In the genomic region with DNA sequence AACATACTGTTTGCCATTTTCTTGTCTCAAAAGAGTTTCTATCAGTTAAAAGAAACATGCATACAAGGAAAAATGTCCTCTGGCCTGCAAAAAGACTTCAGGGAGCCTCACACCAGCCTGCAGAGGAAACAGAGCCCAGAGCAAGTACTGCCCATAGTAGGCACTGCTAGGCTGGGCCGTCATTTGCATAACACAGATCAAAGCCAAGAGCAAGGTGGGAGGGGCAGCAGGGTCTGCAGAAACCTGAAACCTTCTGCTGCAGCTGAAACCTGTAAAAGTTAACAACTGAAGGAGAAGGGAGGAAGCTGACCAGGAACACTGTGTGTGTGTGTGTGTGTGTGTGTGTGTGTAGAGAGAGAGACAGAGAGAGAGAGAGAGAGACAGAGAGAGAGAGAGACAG, we compare ENCODE assay signal across 26 mouse cellular contexts.
DNase-seq lines count a peak whose midpoint lies in the region; ATAC-seq and TF ChIP-seq lines count a peak whose summit lies in the region.
"Had no signal": no experiment of that assay in that cellular context is flagged by ENCODE, and none has a peak within 500 bp of the region (broad histone marks: within the 10 kb centered on the region; RNA-seq: fewer than 3 reads in every experiment).

No protein-coding gene starts in this region.

- TF ChIP-seq CTCF in kidney, postnatal 0 days (IDR thresholded peaks at IDR 0.05; ENCODE audit: low read depth), result no peak

- no peak overlapping the region for H3K4me3 ChIP-seq in kidney, postnatal 0 days (replicated peaks; ENCODE audit: low read depth, low read length)
- H3K4me3 ChIP-seq: embryonic facial prominence, embryonic 12.5 days; forebrain, embryonic 12.5 days; gastrocnemius, adult 2 months; heart, embryonic 10.5 days; limb, embryonic 13.5 days; liver, embryonic 12.5 days; midbrain, embryonic 12.5 days had no signal

- H3K9ac ChIP-seq in kidney, postnatal 0 days (ENCODE audit: low read depth, low read length), result no peak overlapping the region
- H3K9ac ChIP-seq: embryonic facial prominence, embryonic 12.5 days; forebrain, embryonic 12.5 days; limb, embryonic 13.5 days; liver, embryonic 12.5 days; midbrain, embryonic 12.5 days had no signal

- ATAC-seq in kidney, postnatal 0 days (replicated peaks; ENCODE audit: low FRiP score, low read depth), result no peak
- ATAC-seq in granulocyte monocyte progenitor cell, adult 5-6 weeks (replicated peaks; ENCODE audit: poor library complexity, severe bottlenecking), result no peak
- ATAC-seq: hindbrain, postnatal 0 days; intestine, embryonic 16.5 days; liver, embryonic 12.5 days had no signal

- no peaks in the 10 kb centered on the region for H3K27me3 ChIP-seq in kidney, postnatal 0 days (ENCODE audit: insufficient read depth, low read length)
- H3K27me3 ChIP-seq: CH12.LX; embryonic facial prominence, embryonic 12.5 days; forebrain, embryonic 12.5 days; limb, embryonic 13.5 days; liver, embryonic 12.5 days; midbrain, embryonic 12.5 days had no signal

- no peaks in the 10 kb centered on the region for H3K9me3 ChIP-seq in kidney, postnatal 0 days (replicated peaks; ENCODE audit: low read length)
- H3K9me3 ChIP-seq: embryonic facial prominence, embryonic 12.5 days; forebrain, embryonic 12.5 days; heart, embryonic 10.5 days; limb, embryonic 13.5 days; liver, embryonic 12.5 days; midbrain, embryonic 12.5 days had no signal

- H3K27ac ChIP-seq in kidney, postnatal 0 days, result no peak overlapping the region
- H3K27ac ChIP-seq: embryonic facial prominence, embryonic 12.5 days; forebrain, embryonic 12.5 days; gastrocnemius, adult 2 months; heart, embryonic 10.5 days; hindbrain, postnatal 0 days; limb, embryonic 13.5 days; liver, embryonic 12.5 days; midbrain, embryonic 12.5 days; stomach, postnatal 0 days had no signal

- no peaks in the 10 kb centered on the region for H3K36me3 ChIP-seq in kidney, postnatal 0 days (ENCODE audit: insufficient read depth, low read length)
- H3K36me3 ChIP-seq: embryonic facial prominence, embryonic 12.5 days; forebrain, embryonic 12.5 days; heart, embryonic 10.5 days; limb, embryonic 13.5 days; liver, embryonic 12.5 days; midbrain, embryonic 12.5 days had no signal

- 32% methylated on average over 1 of the region's 1 CpGs for WGBS in kidney, postnatal 0 days

- peak; percentile 1 for DNase-seq in kidney, postnatal 0 days (ENCODE audit: low spot score)
- DNase-seq in kidney, postnatal 25 days, result no peak
- peak; percentile 27 for DNase-seq in embryo, embryonic 10 days (ENCODE audit: low spot score)
- DNase-seq in forelimb bud, embryonic 11.5 days (ENCODE audit: low read depth, low spot score), result peak; percentile 19
- no peak for DNase-seq in cerebellum, adult 11 months
- DNase-seq in layer of hippocampus, adult 9-11 months, result no peak
- DNase-seq: adrenal gland, postnatal 36 days; B cell, adult 2 months; cerebellum, adult 18-20 months; cerebellum, postnatal 14 days; gastrocnemius, adult 2 months; kidney, postnatal 10 days; lung, adult 18-20 months; lung, postnatal 10 days; thymus, adult 2 months had no signal

- no peaks in the 10 kb centered on the region for H3K4me1 ChIP-seq in kidney, postnatal 0 days (replicated peaks; ENCODE audit: insufficient read depth, low read length)
- H3K4me1 ChIP-seq: embryonic facial prominence, embryonic 12.5 days; forebrain, embryonic 12.5 days; heart, embryonic 10.5 days; limb, embryonic 13.5 days; liver, embryonic 12.5 days; midbrain, embryonic 12.5 days had no signal

- H3K4me2 ChIP-seq in kidney, postnatal 0 days (ENCODE audit: low read length), result no peak overlapping the region
- H3K4me2 ChIP-seq: embryonic facial prominence, embryonic 12.5 days; forebrain, embryonic 12.5 days; limb, embryonic 13.5 days; liver, embryonic 12.5 days; midbrain, embryonic 12.5 days had no signal

Comparison
In these comparisons a context has a peak if more than half of its experiments do, and no peak if none do; other contexts are left out.
1. DNase-seq: peak in kidney, postnatal 0 days (single experiment), embryo, embryonic 10 days (single experiment) and forelimb bud, embryonic 11.5 days (single experiment); none in kidney, postnatal 25 days (0 of 2), cerebellum, adult 11 months (single experiment) and layer of hippocampus, adult 9-11 months (single experiment).